Mouse (Mus musculus): ENCODE results near the gene Rassf10.

Rassf10 gene

GRCm38 (mm10) chr7:112957630-112958029, 3.9 kb downstream of the Rassf10 start:
- no peak for DNase-seq (ENCODE audit: low spot score in 2 of 2)

GRCm38 (mm10) chr7:112966382-112966781, 12.6 kb downstream of the Rassf10 start:
- no peak for DNase-seq (ENCODE audit: low spot score in 2 of 2)

GRCm38 (mm10) chr7:112966786-112967185, 13.0 kb downstream of the Rassf10 start:
- no peak for DNase-seq (ENCODE audit: low spot score in 2 of 2)

- DNase-seq (ENCODE audit: low spot score in 2 of 2) = no peak
These were observed 29.6 kb downstream of the Rassf10 start for GRCm38 (mm10) chr7:112983316-112983715.

GRCm38 (mm10) chr7:112984704-112985577, 31.2 kb downstream of the Rassf10 start:
- DNase-seq (ENCODE audit: low spot score in 2 of 2) = no peak

- no peak for DNase-seq (ENCODE audit: low spot score in 2 of 2)
These were observed 31.8 kb downstream of the Rassf10 start for GRCm38 (mm10) chr7:112985578-112985949.

- DNase-seq (ENCODE audit: low spot score in 2 of 2) = no peak
These were observed 39.2 kb downstream of the Rassf10 start for GRCm38 (mm10) chr7:112992928-112993327.

- no peak for DNase-seq (ENCODE audit: low spot score in 2 of 2)
These were observed 49.9 kb downstream of the Rassf10 start for GRCm38 (mm10) chr7:113003565-113004255.

- no peak for DNase-seq (ENCODE audit: low spot score in 2 of 2)
These were observed 52.0 kb downstream of the Rassf10 start for GRCm38 (mm10) chr7:113005726-113006125.

Measured in frontal cortex, postnatal 36 days (tissue).